Mouse (Mus musculus): ENCODE data around the gene Disp1. TPM values are rescaled to one million over a fixed set of nuclear protein-coding genes. Genes with fewer than 3 reads are reported as not detected.

Disp1 gene
- polyA plus RNA-seq, 1 experiment from 2014 or later, result 9.1 TPM

- no peak overlapping the region for H3K27ac ChIP-seq (replicated peaks; ENCODE audit: low read depth, low read length)
- 97% methylated on average over 23 of the region's 23 CpGs for WGBS
- no peak overlapping the region for H3K4me2 ChIP-seq (ENCODE audit: low read length)
- H3K4me3 ChIP-seq (replicated peaks; ENCODE audit: low read depth, low read length), result no peak overlapping the region
- no peak overlapping the region for H3K9ac ChIP-seq (replicated peaks; ENCODE audit: low read length)
- no peaks in the 10 kb centered on the region for H3K27me3 ChIP-seq (ENCODE audit: control insufficient read depth, insufficient read depth, low read length)
- H3K36me3 ChIP-seq (ENCODE audit: control insufficient read depth, insufficient read depth, low read length), result peaks cover 49% of the 10 kb centered on the region
- H3K4me1 ChIP-seq (ENCODE audit: control insufficient read depth, insufficient read depth, low read length), result no peaks in the 10 kb centered on the region
- no peak for ATAC-seq (ENCODE audit: low FRiP score, low TSS enrichment)
- H3K9me3 ChIP-seq (ENCODE audit: control insufficient read depth, low read length), result peaks cover 4% of the 10 kb centered on the region; the same call in 1 of the 2 replicates
- DNase-seq, result no peak
Observed at GRCm38 (mm10) chr1:183088661-183089060, 132.7 kb downstream of the Disp1 start.

- H3K4me3 ChIP-seq (replicated peaks; ENCODE audit: low read depth, low read length), result no peak overlapping the region
- peaks cover 46% of the 10 kb centered on the region for H3K36me3 ChIP-seq (ENCODE audit: control insufficient read depth, insufficient read depth, low read length)
- no peak overlapping the region for H3K27ac ChIP-seq (replicated peaks; ENCODE audit: low read depth, low read length)
- no peak overlapping the region for H3K9ac ChIP-seq (replicated peaks; ENCODE audit: low read length)
- DNase-seq (no peak), ATAC-seq (ENCODE audit: low FRiP score, low TSS enrichment) (no peak)
- peaks cover 4% of the 10 kb centered on the region; the same call in 1 of the 2 replicates for H3K9me3 ChIP-seq (ENCODE audit: control insufficient read depth, low read length)
- H3K4me1 ChIP-seq (ENCODE audit: control insufficient read depth, insufficient read depth, low read length), result no peaks in the 10 kb centered on the region
- no peaks in the 10 kb centered on the region for H3K27me3 ChIP-seq (ENCODE audit: control insufficient read depth, insufficient read depth, low read length)
- WGBS, result 94% methylated on average over 14 of the region's 14 CpGs
- no peak overlapping the region for H3K4me2 ChIP-seq (ENCODE audit: low read length)
Observed at GRCm38 (mm10) chr1:183086843-183087242, 134.5 kb downstream of the Disp1 start.

- DNase-seq (no peak), ATAC-seq (ENCODE audit: low FRiP score, low TSS enrichment) (no peak)
- H3K27ac ChIP-seq (replicated peaks; ENCODE audit: low read depth, low read length), result no peak overlapping the region
- H3K9ac ChIP-seq (replicated peaks; ENCODE audit: low read length), result no peak overlapping the region
- peaks cover 4% of the 10 kb centered on the region; the same call in 1 of the 2 replicates for H3K9me3 ChIP-seq (ENCODE audit: control insufficient read depth, low read length)
- no peaks in the 10 kb centered on the region for H3K27me3 ChIP-seq (ENCODE audit: control insufficient read depth, insufficient read depth, low read length)
- 88% methylated on average over 8 of the region's 8 CpGs for WGBS
- no peaks in the 10 kb centered on the region for H3K4me1 ChIP-seq (ENCODE audit: control insufficient read depth, insufficient read depth, low read length)
- no peak overlapping the region for H3K4me2 ChIP-seq (ENCODE audit: low read length)
- no peak overlapping the region for H3K4me3 ChIP-seq (replicated peaks; ENCODE audit: low read depth, low read length)
- peaks cover 44% of the 10 kb centered on the region for H3K36me3 ChIP-seq (ENCODE audit: control insufficient read depth, insufficient read depth, low read length)
Observed at GRCm38 (mm10) chr1:183084085-183085050, 137.0 kb downstream of the Disp1 start.

GRCm38 (mm10) chr1:183082436-183082835, 138.9 kb downstream of the Disp1 start:
- 71% methylated on average over 4 of the region's 4 CpGs for WGBS
- Histone ChIP-seq H3K4me1 (ENCODE audit: control insufficient read depth, insufficient read depth, low read length) (no peaks in the 10 kb centered on the region), H3K4me3 (replicated peaks; ENCODE audit: low read depth, low read length) (no peak overlapping the region), H3K9ac (replicated peaks; ENCODE audit: low read length) (no peak overlapping the region), H3K27ac (replicated peaks; ENCODE audit: low read depth, low read length) (no peak overlapping the region), H3K9me3 (ENCODE audit: control insufficient read depth, low read length) (no peaks in the 10 kb centered on the region), H3K27me3 (ENCODE audit: control insufficient read depth, insufficient read depth, low read length) (no peaks in the 10 kb centered on the region), H3K4me2 (ENCODE audit: low read length) (no peak overlapping the region), H3K36me3 (ENCODE audit: control insufficient read depth, insufficient read depth, low read length) (peaks cover 24% of the 10 kb centered on the region)
- ATAC-seq (ENCODE audit: low FRiP score, low TSS enrichment) (no peak), DNase-seq (no peak)

- Histone ChIP-seq H3K9me3 (ENCODE audit: control insufficient read depth, low read length) (no peaks in the 10 kb centered on the region), H3K9ac (replicated peaks; ENCODE audit: low read length) (no peak overlapping the region), H3K4me3 (replicated peaks; ENCODE audit: low read depth, low read length) (no peak overlapping the region), H3K36me3 (ENCODE audit: control insufficient read depth, insufficient read depth, low read length) (peaks cover 11% of the 10 kb centered on the region), H3K27me3 (ENCODE audit: control insufficient read depth, insufficient read depth, low read length) (no peaks in the 10 kb centered on the region), H3K4me2 (ENCODE audit: low read length) (no peak overlapping the region), H3K4me1 (ENCODE audit: control insufficient read depth, insufficient read depth, low read length) (no peaks in the 10 kb centered on the region), H3K27ac (replicated peaks; ENCODE audit: low read depth, low read length) (no peak overlapping the region)
- DNase-seq (no peak), ATAC-seq (ENCODE audit: low FRiP score, low TSS enrichment) (no peak)
Observed at GRCm38 (mm10) chr1:183081126-183081525, 140.2 kb downstream of the Disp1 start.

- Histone ChIP-seq H3K9me3 (ENCODE audit: control insufficient read depth, low read length) (no peaks in the 10 kb centered on the region), H3K4me3 (replicated peaks; ENCODE audit: low read depth, low read length) (no peak overlapping the region), H3K27me3 (ENCODE audit: control insufficient read depth, insufficient read depth, low read length) (no peaks in the 10 kb centered on the region), H3K4me2 (ENCODE audit: low read length) (no peak overlapping the region), H3K27ac (replicated peaks; ENCODE audit: low read depth, low read length) (peak overlapping the region; percentile 63), H3K4me1 (ENCODE audit: control insufficient read depth, insufficient read depth, low read length) (peaks cover 7% of the 10 kb centered on the region; the same call in 1 of the 2 replicates), H3K36me3 (ENCODE audit: control insufficient read depth, insufficient read depth, low read length) (no peaks in the 10 kb centered on the region), H3K9ac (replicated peaks; ENCODE audit: low read length) (0 out of 2 replicates have a peak overlapping the region, but pooled peaks have one; percentile 4)
- WGBS, result 41% methylated on average over 15 of the region's 15 CpGs
- ATAC-seq (ENCODE audit: low FRiP score, low TSS enrichment), result no peak
- DNase-seq, result peak; percentile 28
Observed at GRCm38 (mm10) chr1:183075121-183075822, 146.1 kb downstream of the Disp1 start.

GRCm38 (mm10) chr1:183072263-183073050, 148.9 kb downstream of the Disp1 start:
- peaks cover 7% of the 10 kb centered on the region; the same call in 1 of the 2 replicates for H3K4me1 ChIP-seq (ENCODE audit: control insufficient read depth, insufficient read depth, low read length)
- no peaks in the 10 kb centered on the region for H3K9me3 ChIP-seq (ENCODE audit: control insufficient read depth, low read length)
- no peak overlapping the region for H3K9ac ChIP-seq (replicated peaks; ENCODE audit: low read length)
- ATAC-seq (ENCODE audit: low FRiP score, low TSS enrichment) (no peak), DNase-seq (no peak)
- no peaks in the 10 kb centered on the region for H3K36me3 ChIP-seq (ENCODE audit: control insufficient read depth, insufficient read depth, low read length)
- no peak overlapping the region for H3K27ac ChIP-seq (replicated peaks; ENCODE audit: low read depth, low read length)
- no peak overlapping the region for H3K4me3 ChIP-seq (replicated peaks; ENCODE audit: low read depth, low read length)
- no peak overlapping the region for H3K4me2 ChIP-seq (ENCODE audit: low read length)
- no peaks in the 10 kb centered on the region for H3K27me3 ChIP-seq (ENCODE audit: control insufficient read depth, insufficient read depth, low read length)
- 74% methylated on average over 12 of the region's 12 CpGs for WGBS

- 66% methylated on average over 8 of the region's 8 CpGs for WGBS
- no peak for ATAC-seq (ENCODE audit: low FRiP score, low TSS enrichment)
Observed at GRCm38 (mm10) chr1:183069954-183070649, 151.2 kb downstream of the Disp1 start.

More at GRCm38 (mm10) chr1:183069954-183070649, 151.2 kb downstream of the Disp1 start:
- H3K27ac ChIP-seq (replicated peaks; ENCODE audit: low read depth, low read length), result no peak overlapping the region
- no peaks in the 10 kb centered on the region for H3K36me3 ChIP-seq (ENCODE audit: control insufficient read depth, insufficient read depth, low read length)
- no peaks in the 10 kb centered on the region for H3K27me3 ChIP-seq (ENCODE audit: control insufficient read depth, insufficient read depth, low read length)
- DNase-seq, result peak; percentile 23
- no peak overlapping the region for H3K9ac ChIP-seq (replicated peaks; ENCODE audit: low read length)
- H3K4me1 ChIP-seq (ENCODE audit: control insufficient read depth, insufficient read depth, low read length), result peaks cover 2% of the 10 kb centered on the region; the same call in 1 of the 2 replicates
- no peak overlapping the region for H3K4me2 ChIP-seq (ENCODE audit: low read length)
- no peak overlapping the region for H3K4me3 ChIP-seq (replicated peaks; ENCODE audit: low read depth, low read length)
- no peaks in the 10 kb centered on the region for H3K9me3 ChIP-seq (ENCODE audit: control insufficient read depth, low read length)
